Mouse (Mus musculus) cerebellum, adult 11-12 months (tissue): Measurements from ENCODE around the gene Gm9817.

Experiments
- DNase-seq: peaks from one replicate; pipeline ENCODE4 v3.0.0; 2022

Gm9817 gene

GRCm38 (mm10) chr13:45092816-45093215 is 14.3 kb downstream of the Gm9817 start:
- no peak for DNase-seq

GRCm38 (mm10) chr13:45095028-45095427 is 16.5 kb downstream of the Gm9817 start:
- DNase-seq, result no peak

GRCm38 (mm10) chr13:45099582-45100229 is 21.2 kb downstream of the Gm9817 start:
- no peak for DNase-seq

- no peak for DNase-seq
Measured at GRCm38 (mm10) chr13:45106480-45106879, 28.0 kb downstream of the Gm9817 start.

- no peak for DNase-seq
Measured at GRCm38 (mm10) chr13:45108851-45109390, 30.4 kb downstream of the Gm9817 start.

GRCm38 (mm10) chr13:45118375-45118774 is 39.9 kb downstream of the Gm9817 start:
- DNase-seq, result no peak

- DNase-seq, result no peak
Measured at GRCm38 (mm10) chr13:45118822-45119221, 40.3 kb downstream of the Gm9817 start.
